8 mouse cellular contexts compared by ENCODE assay signal in the genomic region with DNA sequence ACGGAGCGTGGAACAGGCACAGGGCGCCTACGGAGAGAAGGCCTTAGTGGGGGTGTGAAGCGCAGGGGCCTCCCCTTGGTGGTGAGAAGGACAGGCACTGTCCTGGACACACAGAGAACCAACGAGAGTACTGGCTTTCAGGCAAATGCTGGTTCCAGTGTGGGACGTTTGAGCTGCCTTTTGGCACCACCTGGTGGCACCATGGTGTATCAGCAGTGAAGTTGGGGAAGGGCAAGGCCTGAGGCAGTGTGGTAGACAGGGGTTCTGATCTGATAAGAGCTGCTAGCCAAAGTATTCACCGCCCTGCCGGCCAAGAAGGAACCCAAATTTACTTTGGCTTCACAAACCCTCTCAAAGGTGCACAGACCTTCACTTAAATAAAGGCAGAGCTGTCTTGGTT. TPM values are rescaled to one million over a fixed set of nuclear protein-coding genes. Genes with fewer than 3 reads are reported as not detected.
DNase-seq lines count a peak whose midpoint lies in the region; ATAC-seq and TF ChIP-seq lines count a peak whose summit lies in the region.

No protein-coding gene starts in this region.

- H3K4me1 ChIP-seq in lung, adult 2 months (ENCODE audit: control insufficient read depth, insufficient read depth, low read length) = no peaks in the 10 kb centered on the region
- H3K4me1 ChIP-seq in olfactory bulb, adult 2 months (ENCODE audit: control insufficient read depth, insufficient read depth, low read length) = peaks cover 72% of the 10 kb centered on the region

- TF ChIP-seq POLR2A in lung, adult 2 months (IDR thresholded peaks at IDR 0.05; ENCODE audit: borderline replicate concordance, extremely low read depth, low read depth, low read length) = no peak
- TF ChIP-seq POLR2A in olfactory bulb, adult 2 months (IDR thresholded peaks at IDR 0.05; ENCODE audit: insufficient read depth, low read depth, low read length) = no peak

- H3K27ac ChIP-seq in olfactory bulb, adult 2 months (ENCODE audit: insufficient read depth, low read depth, low read length) = no peak overlapping the region

- H3K4me3 ChIP-seq in lung, adult 2 months (replicated peaks; ENCODE audit: extremely low read depth, low read depth, low read length) = no peak overlapping the region
- H3K4me3 ChIP-seq in olfactory bulb, adult 2 months (ENCODE audit: insufficient read depth, low read depth, low read length) = no peak overlapping the region

- peak; percentile 71 to 80 for DNase-seq in CD8-positive naive resting alpha-beta T cell, adult 2 months (ENCODE audit: low read depth in 2 of 2, low spot score in 2 of 2)
- peak; percentile 52 to 55 for DNase-seq in adrenal gland, postnatal 4 days (ENCODE audit: low spot score in 2 of 2)
- DNase-seq in heart, postnatal 36 days = peak; percentile 65 to 66
- DNase-seq in layer of hippocampus, adult 18-20 months (ENCODE audit: low spot score in 2 of 2) = peak; percentile 73 to 92
- peak; percentile 54 for DNase-seq in lung, adult 2 months
- peak; percentile 84 for DNase-seq in thymus, postnatal 0 days (ENCODE audit: low spot score)

- ATAC-seq in erythroblast, adult 5-6 weeks (replicated peaks; ENCODE audit: low FRiP score, poor library complexity, severe bottlenecking) = peak; percentile 49; the same call in 1 of the 2 replicates

- WGBS in lung, adult 2 months = 44% methylated on average over 9 of the region's 9 CpGs
- 33% methylated on average over 9 of the region's 9 CpGs for WGBS in olfactory bulb, adult 2 months

- intact Hi-C loops in heart, postnatal 36 days (cut with DNase I) = loop anchor here (1.0 kb wide), 1 partner anchor 65 kb away; no protein-coding TSS in a partner anchor

- TF ChIP-seq CTCF in lung, adult 2 months (IDR thresholded peaks at IDR 0.05; ENCODE audit: insufficient read depth, low read length) = peak; percentile 93
- peak; percentile 77 for TF ChIP-seq CTCF in olfactory bulb, adult 2 months (IDR thresholded peaks at IDR 0.05; ENCODE audit: insufficient read depth, low read depth, low read length)

RNA-seq across cellular contexts. Expression of a gene that starts 41.8 kb away (rescaled TPM):
- total RNA-seq in adrenal gland, postnatal 4 days (2021) = 10 to 100 TPM; 53.7 to 60.8 TPM
- total RNA-seq in erythroblast, adult 5-6 weeks (2015; ENCODE audit: low replicate concordance) = 4.6 TPM in 1 of 2 replicates, not detected in the other
- total RNA-seq in erythroblast, adult 5-6 weeks (2017; ENCODE audit: low replicate concordance) = 0.56 and 2.6 TPM in 2 replicates
- 100 to 1,000 TPM; 218 to 224 TPM for total RNA-seq in heart, postnatal 36 days (2021)
- total RNA-seq in layer of hippocampus, adult 18-20 months (2021) = 10 to 100 TPM; 92.6 to 94.2 TPM
- 5.0 and 6.1 TPM in 2 replicates for polyA plus RNA-seq in lung, adult 2 months (2012; rRNA removed)
- not detected in 2 replicates for polyA plus RNA-seq in olfactory bulb, adult 2 months (2012; ENCODE audit: insufficient read depth, insufficient read length, low replicate concordance, missing spikeins)
- 13.7 and 15.8 TPM in 2 replicates for polyA plus RNA-seq in thymus, postnatal 0 days (2015; fragmentation: Nextera tagmentation; extraction: Ambion mirVana)

Comparison
In these comparisons a context has a peak if more than half of its experiments do, and no peak if none do; other contexts are left out.
1. RNA of a gene that starts 41.8 kb away (total RNA-seq): 218 to 224 TPM in heart, postnatal 36 days, 92.6 to 94.2 TPM in layer of hippocampus, adult 18-20 months and 53.7 to 60.8 TPM in adrenal gland, postnatal 4 days; 0.56 to 4.6 TPM in erythroblast, adult 5-6 weeks; every median in the first group is over 4 times any median in the second.
2. Peak in every context shown above with its lines, with median percentiles within 50 percentile points of each other: DNase-seq.